Mouse (Mus musculus) lung, postnatal 0 days (tissue): ENCODE measurements around the gene Jph3. TPM values are rescaled to one million over a fixed set of nuclear protein-coding genes. Genes with fewer than 3 reads are reported as not detected.

Source experiments
- ATAC-seq: fragments of 200-750 bp; cut with Nextera tagmentation; 2 replicates; pipeline ENCODE4 v1.8.0; 2017; ENCODE audit warnings: moderate library complexity
- DNase-seq: peaks from one replicate; pipeline ENCODE4 v3.0.0-alpha.2; 2016; ENCODE audit warnings: low spot score
- H3K27ac ChIP-seq: fragments of 300-500 bp; sonication (generic); 2 replicates; pipeline ENCODE4 v1.5.1; 2014; ENCODE audit warnings: antibody characterized with exemption, mild to moderate bottlenecking, low read length, mixed read lengths
- H3K27me3 ChIP-seq: fragments of 300-500 bp; sonication (generic); replicated peaks from 2 replicates; pipeline ENCODE4 v1.6.1; 2014; ENCODE audit warnings: low read length, mixed read lengths; ENCODE audit not compliant: insufficient read depth
- H3K36me3 ChIP-seq: fragments of 300-500 bp; sonication (generic); 2 replicates; pipeline ENCODE4 v1.6.1; 2014; ENCODE audit warnings: low read length, mixed read lengths; ENCODE audit not compliant: insufficient read depth
- H3K4me1 ChIP-seq: fragments of 300-500 bp; sonication (generic); 2 replicates; pipeline ENCODE4 v1.6.1; 2014; ENCODE audit warnings: antibody characterized with exemption, low read depth, low read length, mixed read lengths; ENCODE audit not compliant: insufficient read depth
- H3K4me2 ChIP-seq: fragments of 300-500 bp; sonication (generic); replicated peaks from 2 replicates; pipeline ENCODE4 v1.6.1; 2014; ENCODE audit warnings: low read depth, mild to moderate bottlenecking, low read length, moderate library complexity, mixed read lengths
- H3K4me3 ChIP-seq: fragments of 300-500 bp; sonication (generic); 2 replicates; pipeline ENCODE4 v1.5.1; 2014; ENCODE audit warnings: low read depth, low read length
- H3K9ac ChIP-seq: fragments of 300-500 bp; sonication (generic); replicated peaks from 2 replicates; pipeline ENCODE4 v1.6.1; 2014; ENCODE audit warnings: low read depth, mild to moderate bottlenecking
- H3K9me3 ChIP-seq: fragments of 300-500 bp; sonication (generic); 2 replicates; pipeline ENCODE4 v1.6.1; 2016; ENCODE audit warnings: low read length, mixed read lengths
- CTCF ChIP-seq: IDR thresholded peaks from 2 replicates; pipeline ENCODE4 v1.5.1; 2016; ENCODE audit warnings: antibody characterized with exemption, mild to moderate bottlenecking
- EP300 ChIP-seq: IDR thresholded peaks from 2 replicates; pipeline ENCODE4 v1.6.1; 2016; ENCODE audit warnings: antibody characterized with exemption, mild to moderate bottlenecking, control low read depth
- WGBS: fragments of 180-500 bp; shearing (Covaris S2); extraction: QIAGEN DNeasy Blood & Tissue Kit; methylation state at CpG from one replicate; pipeline ENCODE4 v1.1.7; 2014; 5-methylcytosine and 5-hydroxymethylcytosine counted together
- polyA plus RNA-seq: library from polyadenylated mRNA; unstranded; fragments of >200 nt; fragmentation: Nextera tagmentation; extraction: Ambion mirVana; gene quantifications from 2 replicates; pipeline ENCODE4 v1.2.1, GENCODE M21; 2015

Jph3 gene
- polyA plus RNA-seq, 1 experiment from 2014 or later: 0.08 TPM

DNA sequence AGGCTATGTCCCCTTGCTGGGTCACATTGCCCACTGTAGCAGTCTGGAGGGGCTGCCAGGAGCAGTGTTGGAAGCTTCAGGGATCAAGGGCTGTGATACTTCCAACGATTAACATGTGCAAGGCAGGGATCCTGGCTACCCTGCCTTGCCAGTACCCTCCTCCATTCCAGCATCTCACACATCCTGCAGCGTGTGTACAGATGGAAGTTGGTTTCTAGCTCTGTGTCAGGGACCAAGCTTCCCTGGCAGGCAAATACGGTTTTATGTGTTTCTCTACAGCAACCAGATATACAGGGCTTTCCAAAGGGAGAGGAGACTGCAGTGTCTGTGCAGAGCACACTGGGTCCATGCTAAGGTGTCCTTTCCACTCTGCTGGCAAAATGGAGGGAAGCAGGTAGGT, 24.2 kb upstream of the Jph3 start:
- Histone ChIP-seq H3K4me2 (no peak overlapping the region), H3K27me3 (no peaks in the 10 kb centered on the region), H3K9ac (no peak overlapping the region), H3K4me1 (no peaks in the 10 kb centered on the region), H3K9me3 (no peaks in the 10 kb centered on the region), H3K27ac (no peak overlapping the region), H3K36me3 (no peaks in the 10 kb centered on the region), H3K4me3 (no peak overlapping the region)
- ATAC-seq (no peak), DNase-seq (no peak)
- TF ChIP-seq EP300 (no peak), CTCF (no peak)
- WGBS: 53% methylated on average over 3 of the region's 3 CpGs

DNA sequence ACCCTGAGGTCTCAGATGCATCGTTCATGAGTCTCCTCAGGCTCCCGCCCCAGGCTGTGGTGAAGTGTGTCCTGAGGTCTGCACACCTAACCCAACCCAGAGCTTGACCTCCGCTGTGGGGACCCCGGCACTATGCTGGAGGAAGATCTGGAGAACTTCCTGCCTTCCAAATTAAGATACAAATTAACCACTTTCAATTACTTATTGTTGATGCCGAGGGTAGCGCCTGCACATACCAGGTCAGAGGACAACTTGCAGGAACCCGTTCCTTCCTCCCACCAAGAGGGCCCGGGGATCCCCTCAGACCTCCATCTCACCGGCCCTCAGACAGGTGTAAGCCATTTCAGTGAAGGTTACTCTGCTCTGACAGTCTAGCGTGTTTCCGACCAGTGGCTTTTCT, 22.5 kb upstream of the Jph3 start:
- no peak for ATAC-seq
- no peak for DNase-seq
- Histone ChIP-seq H3K4me1 (no peaks in the 10 kb centered on the region), H3K27ac (no peak overlapping the region), H3K9ac (no peak overlapping the region), H3K27me3 (no peaks in the 10 kb centered on the region), H3K9me3 (no peaks in the 10 kb centered on the region), H3K4me3 (no peak overlapping the region), H3K4me2 (no peak overlapping the region), H3K36me3 (no peaks in the 10 kb centered on the region)
- 75% methylated on average over 11 of the region's 11 CpGs for WGBS
- TF ChIP-seq EP300 (no peak), CTCF (no peak)

DNA sequence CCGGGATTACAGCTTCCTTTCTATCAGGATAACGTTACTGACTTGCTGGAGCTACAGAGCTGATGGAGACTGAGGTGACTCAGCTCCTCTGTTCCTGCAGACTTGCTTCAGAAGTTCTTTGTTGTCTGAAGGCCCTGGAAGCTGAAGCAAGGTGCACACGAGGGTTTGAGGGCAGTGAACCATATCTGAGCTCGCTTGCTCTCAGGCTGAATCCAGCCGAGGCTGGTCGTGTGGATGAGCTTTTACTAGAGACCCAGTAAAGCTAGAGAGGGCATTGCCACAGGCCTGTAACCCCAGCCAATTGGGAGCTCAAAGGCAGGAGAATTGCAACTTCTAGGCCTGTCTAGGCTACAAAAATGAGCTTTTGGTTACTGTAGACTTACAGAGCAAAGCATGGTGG, 21.0 kb upstream of the Jph3 start:
- no peak overlapping the region for H3K4me3 ChIP-seq
- no peaks in the 10 kb centered on the region for H3K36me3 ChIP-seq
- 57% methylated on average over 6 of the region's 6 CpGs for WGBS
- ATAC-seq (no peak), DNase-seq (no peak)
- H3K27me3 ChIP-seq: no peaks in the 10 kb centered on the region
- no peaks in the 10 kb centered on the region for H3K4me1 ChIP-seq
- no peak overlapping the region for H3K27ac ChIP-seq
- TF ChIP-seq CTCF: no peak
- H3K9me3 ChIP-seq: no peaks in the 10 kb centered on the region
- H3K4me2 ChIP-seq: no peak overlapping the region
- no peak overlapping the region for H3K9ac ChIP-seq

DNA sequence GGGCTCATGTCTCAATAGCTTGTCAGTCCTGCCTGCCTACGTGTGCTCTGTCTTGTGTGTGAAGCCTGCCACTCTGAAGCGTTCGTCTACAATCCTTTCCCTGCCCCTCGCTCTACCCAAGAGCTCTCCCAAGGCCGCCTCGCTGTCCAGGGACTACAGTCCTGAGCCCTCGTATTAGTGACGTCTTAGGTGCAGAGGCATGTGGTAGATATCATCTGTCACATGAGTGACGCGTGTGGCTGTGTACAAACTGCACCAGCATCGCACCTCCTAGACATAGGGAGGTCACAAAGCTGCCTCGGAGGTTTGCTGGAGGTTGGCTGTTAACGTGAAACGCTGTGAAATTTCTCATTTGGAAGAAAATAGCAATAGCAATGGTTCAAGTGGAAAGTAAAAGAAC, 11.9 kb upstream of the Jph3 start:
- no peak for DNase-seq
- Histone ChIP-seq H3K36me3 (no peaks in the 10 kb centered on the region), H3K27ac (no peak overlapping the region), H3K4me3 (no peak overlapping the region), H3K4me2 (no peak overlapping the region), H3K9ac (no peak overlapping the region), H3K9me3 (no peaks in the 10 kb centered on the region), H3K4me1 (no peaks in the 10 kb centered on the region), H3K27me3 (no peaks in the 10 kb centered on the region)
- TF ChIP-seq CTCF (no peak), EP300 (no peak)
- WGBS: 37% methylated on average over 14 of the region's 14 CpGs
- no peak for ATAC-seq

DNA sequence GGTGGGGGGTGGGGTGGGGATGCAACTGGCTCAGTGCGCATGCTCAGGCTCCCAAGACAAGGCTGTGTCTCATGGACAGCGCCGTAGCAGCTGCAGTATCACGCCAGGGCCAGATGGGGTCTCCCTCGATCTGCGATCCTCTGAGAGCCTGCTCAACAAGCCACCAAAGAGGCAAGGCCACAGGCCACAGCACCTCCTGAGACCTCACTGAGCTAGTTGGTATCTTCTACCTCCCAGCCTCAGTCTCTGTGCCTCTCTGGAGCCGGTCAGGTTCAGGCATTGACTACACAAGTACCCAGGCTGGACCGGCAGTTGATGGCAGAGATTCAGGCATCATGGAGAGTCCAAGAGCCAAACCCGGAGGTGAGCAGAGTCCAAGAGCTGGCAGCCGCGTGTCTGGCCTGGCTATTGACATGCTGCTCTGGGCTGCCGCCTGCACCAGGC, 11.4 kb upstream of the Jph3 start:
- Histone ChIP-seq H3K36me3 (no peaks in the 10 kb centered on the region), H3K9me3 (no peaks in the 10 kb centered on the region), H3K27ac (no peak overlapping the region), H3K4me3 (no peak overlapping the region), H3K4me2 (no peak overlapping the region), H3K4me1 (no peaks in the 10 kb centered on the region), H3K27me3 (no peaks in the 10 kb centered on the region), H3K9ac (no peak overlapping the region)
- TF ChIP-seq CTCF (peak; percentile 90), EP300 (no peak)
- 24% methylated on average over 12 of the region's 12 CpGs for WGBS
- ATAC-seq (peak; percentile 78), DNase-seq (peak; percentile 89)

DNA sequence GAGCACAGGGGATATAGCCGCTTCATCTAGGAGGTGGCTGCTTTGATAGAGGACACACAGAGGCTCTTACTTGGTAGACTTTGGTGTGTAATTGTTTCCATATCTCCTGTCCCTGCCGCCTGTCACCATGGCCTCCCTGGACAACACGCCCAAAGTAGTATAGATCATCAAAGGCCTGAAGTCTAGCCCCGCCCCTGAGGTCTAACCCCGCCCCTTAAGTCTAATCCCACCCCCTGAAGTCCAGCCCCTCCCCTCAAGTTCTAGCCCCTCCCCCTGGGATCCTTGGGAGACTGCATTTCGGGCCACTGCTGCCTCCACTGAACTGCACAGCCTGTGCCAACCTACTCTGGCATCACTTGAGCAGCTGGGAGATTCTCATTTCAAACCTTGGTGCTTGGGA, 10.5 kb upstream of the Jph3 start:
- DNase-seq: no peak
- Histone ChIP-seq H3K27ac (no peak overlapping the region), H3K36me3 (no peaks in the 10 kb centered on the region), H3K4me3 (no peak overlapping the region), H3K27me3 (no peaks in the 10 kb centered on the region), H3K4me1 (no peaks in the 10 kb centered on the region), H3K9ac (no peak overlapping the region), H3K9me3 (no peaks in the 10 kb centered on the region), H3K4me2 (no peak overlapping the region)
- TF ChIP-seq CTCF: no peak
- TF ChIP-seq EP300: no peak
- no peak for ATAC-seq
- 48% methylated on average over 6 of the region's 6 CpGs for WGBS

DNA sequence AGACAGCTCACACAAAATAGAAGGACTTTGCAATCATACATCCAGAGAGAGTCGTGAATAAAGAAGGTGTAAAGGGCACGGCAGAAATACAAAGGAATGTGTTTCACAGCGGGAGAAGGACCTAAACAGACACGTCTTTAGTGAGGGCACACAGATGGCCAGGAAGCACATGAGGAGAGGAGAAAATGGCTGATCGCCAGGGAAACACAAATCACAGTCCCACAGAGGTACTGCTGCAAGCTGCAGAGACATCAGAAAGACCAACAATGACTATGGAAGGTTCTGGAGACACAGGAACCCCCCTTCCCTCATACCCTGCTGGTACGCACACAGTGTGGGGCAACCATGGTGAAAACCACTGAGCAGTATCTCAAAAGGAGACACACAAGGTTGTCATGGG, 8.4 kb upstream of the Jph3 start:
- Histone ChIP-seq H3K4me2 (no peak overlapping the region), H3K4me3 (no peak overlapping the region), H3K9me3 (no peaks in the 10 kb centered on the region), H3K9ac (no peak overlapping the region), H3K27me3 (no peaks in the 10 kb centered on the region), H3K4me1 (no peaks in the 10 kb centered on the region), H3K36me3 (no peaks in the 10 kb centered on the region), H3K27ac (no peak overlapping the region)
- TF ChIP-seq EP300 (no peak), CTCF (no peak)
- ATAC-seq: no peak
- DNase-seq: no peak
- 49% methylated on average over 6 of the region's 6 CpGs for WGBS
